Mouse (Mus musculus): ENCODE results near the gene Atad1. TPM values are rescaled to one million over a fixed set of nuclear protein-coding genes. Genes with fewer than 3 reads are reported as not detected.
"Not testable (repeated sequence)": the region's sequence is repeated elsewhere in the genome, so short reads cannot be mapped to it uniquely, and the experiment has no call there.

Gene Atad1
- polyA plus RNA-seq, 1 experiment from 2014 or later, result 90.8 TPM

DNA sequence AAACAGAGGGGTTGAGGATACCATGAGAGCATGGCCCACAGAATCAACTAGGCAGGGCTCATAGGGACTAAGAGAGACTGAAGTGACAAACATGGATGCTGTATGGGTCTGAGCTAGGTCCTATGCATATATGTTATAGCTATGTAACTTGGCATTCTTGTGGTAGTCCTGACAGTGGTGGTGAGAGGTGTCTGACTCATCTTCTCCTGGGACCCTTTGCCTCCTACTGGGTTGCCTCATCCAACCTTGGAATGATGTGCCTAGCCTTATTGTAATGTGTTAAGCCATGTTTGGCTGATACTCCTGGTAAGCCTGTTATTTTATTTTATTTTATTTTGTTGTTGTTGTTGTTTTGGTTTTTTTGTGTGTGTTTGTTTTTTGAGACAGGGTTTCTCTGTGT, 23.9 kb downstream of the Atad1 start:
- ChIA-PET POLR2A (interaction anchor here (1.0 kb wide), 1 partner anchor 510 kb away, joined by 3 read pairs; no protein-coding TSS in a partner anchor), CTCF (interaction anchor here (0.7 to 4.3 kb wide), 10 partner anchors 16 to 653 kb away, joined by 3 to 61 read pairs (median 4); no protein-coding TSS in a partner anchor)
- DNase-seq (ENCODE audit: low read depth, low spot score) (no peak), ATAC-seq (no peak)
- in situ Hi-C loops (cut with MboI; ENCODE audit: low pct_unique_long_range_greater_than_20kb), result no loop called here
- no peaks in the 10 kb centered on the region for H3K27me3 ChIP-seq
- no peak for TF ChIP-seq CTCF (IDR thresholded peaks at IDR 0.05)

DNA sequence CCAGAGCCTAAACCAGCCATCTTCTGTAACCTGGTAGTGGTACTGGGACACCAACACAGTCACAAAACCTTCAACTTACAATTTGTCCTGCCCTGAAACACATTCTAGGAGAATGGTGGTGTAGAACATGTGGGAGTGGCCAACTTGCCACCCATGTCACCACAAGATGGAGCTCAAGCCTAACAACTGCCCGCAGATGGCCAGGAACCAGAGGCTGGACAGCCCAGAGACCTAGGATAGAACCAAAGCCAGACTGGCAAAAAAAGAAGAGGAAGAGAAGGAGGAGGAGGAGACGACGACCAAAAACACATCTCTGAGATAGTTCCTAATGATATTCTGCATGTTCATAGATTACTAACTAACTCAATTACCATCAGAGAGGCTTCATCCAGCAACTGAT, 24.4 kb downstream of the Atad1 start:
- POLR2A ChIA-PET, result interaction anchor here (1.0 kb wide), 1 partner anchor 511 kb away, joined by 3 read pairs; no protein-coding TSS in a partner anchor
- in situ Hi-C loops (cut with MboI; ENCODE audit: low pct_unique_long_range_greater_than_20kb), result no loop called here
- DNase-seq (ENCODE audit: low read depth, low spot score) (no peak), ATAC-seq (peak; percentile 49)
- peak; percentile 95 for TF ChIP-seq CTCF (IDR thresholded peaks at IDR 0.05)
- CTCF ChIA-PET, result interaction anchor here (0.7 to 4.3 kb wide), 11 partner anchors 11 to 654 kb away, joined by 3 to 61 read pairs (median 4); no protein-coding TSS in a partner anchor
- H3K27me3 ChIP-seq, result no peaks in the 10 kb centered on the region

DNA sequence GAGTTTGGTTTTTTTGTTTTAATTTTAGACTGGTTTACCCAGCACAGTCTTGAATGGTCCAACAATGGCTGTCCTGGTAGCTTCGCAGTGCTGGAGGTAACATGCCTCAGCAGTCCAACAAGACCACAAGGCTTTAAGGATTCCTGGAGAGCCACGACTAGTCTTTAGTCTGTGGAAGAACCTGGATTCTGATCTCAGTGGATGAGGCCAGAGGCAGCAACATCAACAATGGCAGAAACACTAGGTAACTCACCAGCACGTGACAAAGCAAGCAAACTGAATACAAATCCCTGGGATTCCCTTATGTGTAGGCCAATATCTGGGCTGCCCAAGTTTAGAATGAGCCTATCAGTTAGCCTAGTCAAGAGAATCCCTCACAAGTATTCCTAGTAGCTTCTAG, 26.1 kb downstream of the Atad1 start:
- POLR2A ChIA-PET, result interaction anchor here (1.4 to 1.9 kb wide), 2 partner anchors 42 to 44 kb away, joined by 5 to 6 read pairs; partner anchors contain the start of gene Pten
- in situ Hi-C loops (cut with MboI; ENCODE audit: low pct_unique_long_range_greater_than_20kb), result loop anchor here (5.0 kb wide), 3 partner anchors 44 to 649 kb away; partner anchors contain the start of gene Pten
- CTCF ChIA-PET, result interaction anchor here (1.4 to 4.3 kb wide), 3 partner anchors 36 to 651 kb away, joined by 5 to 61 read pairs (median 7); no protein-coding TSS in a partner anchor
- DNase-seq (ENCODE audit: low read depth, low spot score) (no peak), ATAC-seq (no peak)
- H3K27me3 ChIP-seq, result no peaks in the 10 kb centered on the region
- TF ChIP-seq CTCF (IDR thresholded peaks at IDR 0.05), result no peak

DNA sequence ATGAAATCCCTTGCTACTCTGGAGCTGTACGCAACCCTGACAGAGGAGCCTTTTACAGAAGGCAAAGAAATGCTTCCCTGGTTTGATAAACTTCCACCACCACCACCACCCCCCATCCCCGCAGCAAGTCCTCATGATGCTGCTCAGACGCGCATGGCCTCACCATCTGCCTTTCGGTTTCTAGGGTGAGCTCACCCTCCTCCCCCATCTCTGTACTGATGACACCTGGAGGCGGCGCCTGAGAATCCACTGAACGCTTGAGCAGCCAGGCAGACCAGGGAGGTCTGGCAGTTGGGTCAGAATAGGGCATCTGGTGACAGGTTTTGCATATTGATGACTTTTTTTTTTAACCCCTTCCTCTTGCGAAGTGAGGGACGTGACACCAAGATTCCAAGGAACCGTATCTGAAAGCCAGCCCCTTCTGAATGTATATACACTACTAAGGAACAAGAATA, 27.0 kb downstream of the Atad1 start:
- H3K27me3 ChIP-seq, result no peaks in the 10 kb centered on the region
- CTCF ChIA-PET, result interaction anchor here (1.0 to 4.3 kb wide), 5 partner anchors 354 to 654 kb away, joined by 3 to 61 read pairs (median 4); no protein-coding TSS in a partner anchor
- POLR2A ChIA-PET, result interaction anchor here (1.4 to 1.9 kb wide), 2 partner anchors 43 to 45 kb away, joined by 5 to 6 read pairs; partner anchors contain the start of gene Pten
- DNase-seq (ENCODE audit: low read depth, low spot score), result no peak
- peak; percentile 78 for ATAC-seq
- in situ Hi-C loops (cut with MboI; ENCODE audit: low pct_unique_long_range_greater_than_20kb), result loop anchor here (5.0 kb wide), 3 partner anchors 45 to 650 kb away; partner anchors contain the start of gene Pten
- no peak for TF ChIP-seq CTCF (IDR thresholded peaks at IDR 0.05)

DNA sequence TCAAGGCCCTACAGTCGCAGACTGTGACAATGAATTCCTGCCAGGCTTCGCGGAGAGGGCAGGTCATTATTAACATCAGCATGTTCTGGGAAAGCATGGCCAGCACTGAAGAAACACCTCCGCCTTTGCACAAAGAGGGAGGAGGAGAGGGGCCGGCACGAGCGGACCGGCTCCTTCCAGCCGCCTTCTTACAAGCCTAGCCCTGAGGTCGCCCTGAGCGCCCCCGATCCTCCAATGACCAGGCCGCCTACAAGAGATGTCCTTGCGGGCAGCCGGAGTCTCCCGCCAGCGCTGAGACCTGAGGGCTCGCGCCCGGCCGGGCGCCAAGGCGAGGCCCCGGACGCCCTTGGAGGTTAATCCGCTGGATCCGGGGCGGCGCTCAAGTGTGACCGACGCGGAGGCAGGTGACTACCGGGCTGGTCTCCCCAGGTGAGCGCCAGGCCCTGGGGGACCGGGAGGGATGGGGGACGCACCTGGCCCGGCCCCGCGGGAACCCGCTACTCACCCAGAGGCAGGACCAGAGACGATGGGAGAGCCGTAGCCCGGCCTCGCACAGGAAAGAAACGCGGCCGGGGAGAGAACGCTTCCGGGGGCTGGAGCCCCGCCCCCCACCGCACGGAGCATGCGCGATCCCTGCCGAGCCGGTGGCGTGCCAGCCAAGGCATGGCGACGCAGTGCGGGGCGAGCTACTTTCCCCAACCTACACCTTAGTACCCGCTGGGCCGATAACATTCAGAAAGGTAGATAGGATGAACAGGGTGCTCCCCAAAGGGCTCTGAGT, 27.6 kb downstream of the Atad1 start:
- CTCF ChIA-PET, result interaction anchor here (1.0 to 4.3 kb wide), 6 partner anchors 199 to 654 kb away, joined by 3 to 61 read pairs (median 4); no protein-coding TSS in a partner anchor
- DNase-seq (ENCODE audit: low read depth, low spot score) (no peak), ATAC-seq (peak; percentile 90)
- no peak for TF ChIP-seq CTCF (IDR thresholded peaks at IDR 0.05)
- in situ Hi-C loops (cut with MboI; ENCODE audit: low pct_unique_long_range_greater_than_20kb), result loop anchor here (5.0 kb wide), 3 partner anchors 45 to 650 kb away; partner anchors contain the start of gene Pten
- no peaks in the 10 kb centered on the region for H3K27me3 ChIP-seq
- POLR2A ChIA-PET, result interaction anchor here (0.5 to 1.9 kb wide), 4 partner anchors 44 to 357 kb away, joined by 3 to 6 read pairs (median 5); partner anchors contain the start of gene Pten

DNA sequence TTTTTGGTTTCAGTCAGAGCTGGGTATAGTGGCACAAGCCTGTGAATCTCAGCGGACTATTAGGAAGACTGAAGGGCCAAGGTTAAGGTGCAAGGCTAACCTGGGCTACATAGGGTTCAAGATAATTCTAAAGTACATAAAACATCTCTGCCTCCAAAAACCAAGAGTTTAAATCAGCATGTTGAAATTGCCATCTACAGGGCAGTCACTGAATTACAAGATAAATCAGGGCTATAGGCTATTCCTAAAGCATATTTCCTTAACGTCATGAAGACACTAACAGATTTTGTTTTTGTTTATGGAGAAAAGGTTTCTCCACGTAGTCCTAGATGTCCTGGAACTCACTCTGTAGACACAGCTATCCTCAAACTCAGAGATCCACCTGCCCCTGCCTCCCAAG, 29.3 kb downstream of the Atad1 start:
- DNase-seq (ENCODE audit: low read depth, low spot score) (no peak), ATAC-seq (no peak)
- no peaks in the 10 kb centered on the region for H3K27me3 ChIP-seq
- ChIA-PET CTCF (interaction anchor here (1.1 to 2.2 kb wide), 5 partner anchors 14 to 512 kb away, joined by 3 to 6 read pairs (median 4); no protein-coding TSS in a partner anchor), POLR2A (no interaction called here)
- TF ChIP-seq CTCF (IDR thresholded peaks at IDR 0.05), result peak; percentile 61
- in situ Hi-C loops (cut with MboI; ENCODE audit: low pct_unique_long_range_greater_than_20kb), result loop anchor here (5.0 kb wide), 3 partner anchors 47 to 652 kb away; partner anchors contain the start of gene Pten

DNA sequence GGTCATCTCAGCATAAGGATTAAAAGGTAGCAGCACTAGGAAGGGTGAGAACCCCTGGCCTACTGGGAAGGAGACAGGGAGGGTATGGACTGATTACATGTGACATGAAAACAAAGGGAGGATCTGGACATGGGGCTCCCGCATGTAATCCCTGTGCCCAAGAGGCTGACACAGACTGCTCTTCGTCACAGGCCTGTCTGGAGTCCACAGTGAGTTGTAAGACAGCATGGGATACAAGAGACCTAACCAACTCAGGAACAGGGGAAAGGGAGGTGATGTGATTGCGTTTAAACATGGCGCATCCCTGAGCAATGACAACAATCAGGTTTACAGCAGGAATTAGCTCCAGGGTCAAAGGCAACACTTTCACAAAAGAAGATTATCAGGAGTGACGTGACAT, 30.6 kb downstream of the Atad1 start:
- in situ Hi-C loops (cut with MboI; ENCODE audit: low pct_unique_long_range_greater_than_20kb), result no loop called here
- POLR2A ChIA-PET, result interaction anchor here (0.6 kb wide), 1 partner anchor 24 kb away, joined by 8 read pairs; no protein-coding TSS in a partner anchor
- DNase-seq (ENCODE audit: low read depth, low spot score) (no peak), ATAC-seq (no peak)
- CTCF ChIA-PET, result interaction anchor here (1.6 to 1.8 kb wide), 2 partner anchors 12 to 511 kb away, joined by 4 to 5 read pairs; no protein-coding TSS in a partner anchor
- TF ChIP-seq CTCF (IDR thresholded peaks at IDR 0.05), result no peak
- H3K27me3 ChIP-seq, result no peaks in the 10 kb centered on the region

DNA sequence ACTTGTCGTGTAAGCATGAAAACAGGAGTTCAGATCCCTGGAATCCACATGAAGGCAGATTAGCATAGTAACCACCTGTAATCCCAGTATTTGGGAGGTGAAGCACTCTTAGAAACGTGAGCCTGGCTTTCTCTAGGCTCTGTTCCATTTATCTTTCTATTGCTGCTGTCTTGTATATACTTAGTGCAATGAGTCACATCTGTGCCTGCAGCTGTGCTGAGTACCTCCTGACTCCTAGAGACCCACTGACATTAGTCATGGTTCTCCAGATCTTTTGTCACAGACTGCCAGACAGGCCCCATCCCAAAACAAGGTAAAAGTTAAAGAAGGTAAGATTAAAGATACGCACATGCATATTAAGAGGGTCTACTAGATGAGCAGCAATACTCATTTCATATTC, 37.4 kb downstream of the Atad1 start:
- ATAC-seq (no peak), DNase-seq (ENCODE audit: low read depth, low spot score) (no peak)
- TF ChIP-seq CTCF (IDR thresholded peaks at IDR 0.05), result no peak
- in situ Hi-C loops (cut with MboI; ENCODE audit: low pct_unique_long_range_greater_than_20kb), result no loop called here
- ChIA-PET CTCF (no interaction called here), POLR2A (interaction anchor here (0.5 to 0.6 kb wide), 2 partner anchors 217 to 353 kb away, joined by 3 to 5 read pairs; no protein-coding TSS in a partner anchor)
- H3K27me3 ChIP-seq, result no peaks in the 10 kb centered on the region

DNA sequence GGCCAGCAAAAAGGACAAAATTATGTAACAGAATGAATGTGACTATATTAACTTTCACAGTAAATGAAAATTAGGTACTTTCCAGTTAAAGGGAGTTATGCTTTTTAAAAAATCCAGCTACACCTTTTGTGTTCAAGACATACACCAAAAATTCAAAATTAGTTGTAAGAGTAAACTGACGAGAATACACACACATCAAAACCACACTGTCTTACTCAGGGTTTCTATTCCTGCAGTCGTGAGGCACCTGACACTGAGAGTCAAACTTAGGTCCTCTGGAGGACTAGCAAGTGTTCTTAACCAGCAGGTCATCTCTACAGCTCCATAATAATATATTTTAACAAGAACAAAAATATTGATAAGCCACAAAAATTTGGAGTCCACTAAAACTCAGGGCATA, 42.9 kb downstream of the Atad1 start:
- ChIA-PET CTCF (interaction anchor here (1.0 kb wide), 1 partner anchor 13 kb away, joined by 5 read pairs; no protein-coding TSS in a partner anchor), POLR2A (no interaction called here)
- in situ Hi-C loops (cut with MboI; ENCODE audit: low pct_unique_long_range_greater_than_20kb), result loop anchor here (25.0 kb wide), 1 partner anchor 534 kb away; no protein-coding TSS in a partner anchor
- no peak for DNase-seq (ENCODE audit: low read depth, low spot score)
- no peaks in the 10 kb centered on the region for H3K27me3 ChIP-seq
- no peak for ATAC-seq
- no peak for TF ChIP-seq CTCF (IDR thresholded peaks at IDR 0.05)

DNA sequence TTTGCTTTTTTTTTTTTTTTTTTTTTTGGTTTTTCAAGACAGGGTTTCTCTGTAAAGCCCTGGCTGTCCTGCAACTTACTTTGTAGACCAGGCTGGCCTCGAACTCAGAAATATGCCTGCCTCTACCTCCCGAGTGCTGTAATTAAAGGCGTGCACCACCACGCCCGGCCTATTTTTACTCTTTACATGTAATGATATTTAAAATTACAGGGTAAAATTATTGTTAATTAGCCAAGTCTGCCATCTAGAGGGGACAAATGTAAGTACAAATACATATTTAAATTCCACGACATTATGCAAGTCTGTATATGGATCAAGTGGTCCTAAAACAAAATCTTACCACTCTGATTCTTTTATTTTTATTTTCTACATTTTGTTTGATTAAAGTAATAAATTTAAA, 49.9 kb downstream of the Atad1 start:
- H3K27me3 ChIP-seq, result no peaks in the 10 kb centered on the region
- in situ Hi-C loops (cut with MboI; ENCODE audit: low pct_unique_long_range_greater_than_20kb), result loop anchor here (5.0 to 25.0 kb wide), 3 partner anchors 187 to 715 kb away; no protein-coding TSS in a partner anchor
- ChIA-PET CTCF (interaction anchor here (1.4 to 1.5 kb wide), 2 partner anchors 10 to 204 kb away, joined by 4 to 5 read pairs; partner anchors contain the start of gene Minpp1), POLR2A (no interaction called here)
- ATAC-seq (no peak), DNase-seq (ENCODE audit: low read depth, low spot score) (no peak)
- peak; percentile 65 for TF ChIP-seq CTCF (IDR thresholded peaks at IDR 0.05)

DNA sequence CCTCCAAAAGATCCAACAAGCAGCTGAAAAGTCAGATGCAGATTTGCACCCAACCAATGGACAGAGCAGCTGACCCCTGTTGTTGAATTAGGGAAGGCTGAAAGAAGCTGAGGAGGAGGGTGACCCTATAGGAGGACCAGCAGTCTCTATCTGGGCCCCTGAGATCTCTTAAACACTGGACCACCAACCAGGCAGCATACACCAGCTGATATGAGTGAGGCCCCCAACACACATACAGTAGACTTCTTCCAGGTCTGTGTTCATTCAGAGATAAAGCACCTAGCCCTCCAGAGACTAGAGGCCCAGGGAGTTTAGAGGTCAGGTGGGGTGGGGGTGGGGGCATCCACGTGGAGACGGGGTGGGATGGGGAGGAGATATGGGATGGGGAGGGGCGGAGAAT, 51.4 kb downstream of the Atad1 start:
- CTCF ChIA-PET, result interaction anchor here (1.1 to 1.2 kb wide), 2 partner anchors 10 to 18 kb away, joined by 3 read pairs; no protein-coding TSS in a partner anchor
- DNase-seq (ENCODE audit: low read depth, low spot score); POLR2A ChIA-PET; H3K27me3 ChIP-seq; ATAC-seq: not testable (repeated sequence)
- in situ Hi-C loops (cut with MboI; ENCODE audit: low pct_unique_long_range_greater_than_20kb), result loop anchor here (5.0 to 25.0 kb wide), 3 partner anchors 186 to 713 kb away; no protein-coding TSS in a partner anchor
